Mouse (Mus musculus): ENCODE data around the gene Mylk4. TPM values are rescaled to one million over a fixed set of nuclear protein-coding genes. Genes with fewer than 3 reads are reported as not detected.

The Mylk4 gene
- total and polyA plus RNA-seq, 3 experiments, result 0.04 TPM; not detected in 2

GRCm38 (mm10) chr13:32721717-32722116 is 62.0 kb downstream of the Mylk4 start:
- no peak for DNase-seq (ENCODE audit: extremely low read depth)
- H3K9me3 ChIP-seq (replicated peaks; ENCODE audit: low read length), result no peaks in the 10 kb centered on the region
- peaks cover 0 to 9% of the 10 kb centered on the region in 2 experiments; a peak in 2 of 4 replicates for H3K4me1 ChIP-seq (ENCODE audit: control insufficient read depth in 1 of 2, insufficient read depth in 2 of 2)
- H3K27ac ChIP-seq (ENCODE audit: insufficient read depth, low read depth), result no peak overlapping the region
- H3K79me2 ChIP-seq (replicated peaks; ENCODE audit: control insufficient read depth, extremely low read depth, insufficient read depth, poor library complexity, severe bottlenecking), result no peaks in the 10 kb centered on the region
- in situ Hi-C loops (cut with MboI; ENCODE audit: low pct_ligation_motif_present, low pct_unique_long_range_greater_than_20kb, low sequenced_read_pairs), result no loop called here
- no peaks in the 10 kb centered on the region for H3K27me3 ChIP-seq (replicated peaks)
- H3K36me3 ChIP-seq (replicated peaks in 1 of 2; ENCODE audit: control insufficient read depth in 1 of 2, insufficient read depth in 1 of 2, low read length in 1 of 2), result no peaks in the 10 kb centered on the region
- H3K4me3 ChIP-seq (replicated peaks in 1 of 3; ENCODE audit: low read depth in 2 of 3, low read length in 2 of 3, poor library complexity in 1 of 3), result no peak overlapping the region
- H3K9ac ChIP-seq (ENCODE audit: insufficient read depth, low read depth), result no peak overlapping the region
- TF ChIP-seq TCF12 (IDR thresholded peaks at IDR 0.05; ENCODE audit: low read depth, low read length), result no peak
- TF ChIP-seq MAX (IDR thresholded peaks at IDR 0.05; ENCODE audit: low read length), result no peak
- TF ChIP-seq USF1 (IDR thresholded peaks at IDR 0.05; ENCODE audit: low read depth, low read length), result no peak
- TF ChIP-seq NRF1 (IDR thresholded peaks at IDR 0.05; ENCODE audit: low read depth, low read length), result no peak
- no peak for TF ChIP-seq EP300 (IDR thresholded peaks at IDR 0.05; ENCODE audit: low read length)
- TF ChIP-seq JUND (conservative IDR thresholded peaks at IDR 0.05; ENCODE audit: low read depth, low read length), result no peak
- TF ChIP-seq MYC (IDR thresholded peaks at IDR 0.05; ENCODE audit: low read depth, low read length), result no peak
- TF ChIP-seq HCFC1 (IDR thresholded peaks at IDR 0.05; ENCODE audit: low read depth, low read length), result no peak
- TF ChIP-seq BHLHE40 (IDR thresholded peaks at IDR 0.05; ENCODE audit: low read depth, low read length), result no peak
- TF ChIP-seq CTCF (conservative IDR thresholded peaks at IDR 0.05 in 1 of 2, IDR thresholded peaks at IDR 0.05 in 1 of 2; ENCODE audit: low read depth in 2 of 2, low read length in 2 of 2), result no peak
- dilution Hi-C loops (cut with MboI; ENCODE audit: extremely low pct_ligation_motif_present, extremely low pct_unique_long_range_greater_than_20kb, low sequenced_read_pairs), result no loop called here
- H3K4me2 ChIP-seq (ENCODE audit: insufficient read depth, low read depth, poor library complexity, severe bottlenecking), result no peak overlapping the region

GRCm38 (mm10) chr13:32719284-32719683 is 64.5 kb downstream of the Mylk4 start:
- no peak overlapping the region for H3K27ac ChIP-seq (ENCODE audit: insufficient read depth, low read depth)
- H3K9ac ChIP-seq (ENCODE audit: insufficient read depth, low read depth), result no peak overlapping the region
- no peak overlapping the region for H3K4me2 ChIP-seq (ENCODE audit: insufficient read depth, low read depth, poor library complexity, severe bottlenecking)
- no peaks in the 10 kb centered on the region for H3K36me3 ChIP-seq (replicated peaks in 1 of 2; ENCODE audit: control insufficient read depth in 1 of 2, insufficient read depth in 1 of 2, low read length in 1 of 2)
- H3K4me1 ChIP-seq (ENCODE audit: control insufficient read depth in 1 of 2, insufficient read depth in 2 of 2), result peaks cover 0 to 9% of the 10 kb centered on the region in 2 experiments; a peak in 2 of 4 replicates
- dilution Hi-C loops (cut with MboI; ENCODE audit: extremely low pct_ligation_motif_present, extremely low pct_unique_long_range_greater_than_20kb, low sequenced_read_pairs), result no loop called here
- H3K9me3 ChIP-seq (replicated peaks; ENCODE audit: low read length), result no peaks in the 10 kb centered on the region
- no peak for TF ChIP-seq NRF1 (IDR thresholded peaks at IDR 0.05; ENCODE audit: low read depth, low read length)
- no peak for DNase-seq (ENCODE audit: extremely low read depth)
- no peaks in the 10 kb centered on the region for H3K27me3 ChIP-seq (replicated peaks)
- H3K79me2 ChIP-seq (replicated peaks; ENCODE audit: control insufficient read depth, extremely low read depth, insufficient read depth, poor library complexity, severe bottlenecking), result no peaks in the 10 kb centered on the region
- in situ Hi-C loops (cut with MboI; ENCODE audit: low pct_ligation_motif_present, low pct_unique_long_range_greater_than_20kb, low sequenced_read_pairs), result no loop called here
- no peak overlapping the region for H3K4me3 ChIP-seq (replicated peaks in 1 of 3; ENCODE audit: low read depth in 2 of 3, low read length in 2 of 3, poor library complexity in 1 of 3)

GRCm38 (mm10) chr13:32717709-32718108 is 66.0 kb downstream of the Mylk4 start:
- TF ChIP-seq RCOR1 (conservative IDR thresholded peaks at IDR 0.05; ENCODE audit: low read depth, low read length) (no peak), MAZ (IDR thresholded peaks at IDR 0.05; ENCODE audit: low read depth, low read length) (no peak), POLR2AphosphoS2 (IDR thresholded peaks at IDR 0.05; ENCODE audit: low read depth, low read length) (no peak), JUND (conservative IDR thresholded peaks at IDR 0.05; ENCODE audit: low read depth, low read length) (no peak), UBTF (IDR thresholded peaks at IDR 0.05; ENCODE audit: low read depth, low read length) (no peak), ZC3H11A (IDR thresholded peaks at IDR 0.05; ENCODE audit: low read depth, low read length) (no peak)
- Histone ChIP-seq H3K4me2 (ENCODE audit: insufficient read depth, low read depth, poor library complexity, severe bottlenecking) (no peak overlapping the region), H3K4me3 (replicated peaks in 1 of 3; ENCODE audit: low read depth in 2 of 3, low read length in 2 of 3, poor library complexity in 1 of 3) (no peak overlapping the region), H3K27ac (ENCODE audit: insufficient read depth, low read depth) (no peak overlapping the region), H3K27me3 (replicated peaks) (no peaks in the 10 kb centered on the region), H3K9me3 (replicated peaks; ENCODE audit: low read length) (no peaks in the 10 kb centered on the region), H3K36me3 (replicated peaks in 1 of 2; ENCODE audit: control insufficient read depth in 1 of 2, insufficient read depth in 1 of 2, low read length in 1 of 2) (no peaks in the 10 kb centered on the region), H3K4me1 (ENCODE audit: control insufficient read depth in 1 of 2, insufficient read depth in 2 of 2) (peaks cover 0 to 11% of the 10 kb centered on the region in 2 experiments; a peak in 2 of 4 replicates), H3K9ac (ENCODE audit: insufficient read depth, low read depth) (no peak overlapping the region), H3K79me2 (replicated peaks; ENCODE audit: control insufficient read depth, extremely low read depth, insufficient read depth, poor library complexity, severe bottlenecking) (no peaks in the 10 kb centered on the region)
- DNase-seq (ENCODE audit: extremely low read depth), result no peak
- dilution Hi-C loops (cut with MboI; ENCODE audit: extremely low pct_ligation_motif_present, extremely low pct_unique_long_range_greater_than_20kb, low sequenced_read_pairs) (no loop called here), in situ Hi-C loops (cut with MboI; ENCODE audit: low pct_ligation_motif_present, low pct_unique_long_range_greater_than_20kb, low sequenced_read_pairs) (no loop called here)
